Mouse (Mus musculus) liver, embryonic 15.5 days (tissue): ENCODE data around the gene Unc5a. TPM values are rescaled to one million over a fixed set of nuclear protein-coding genes. Genes with fewer than 3 reads are reported as not detected.

ENCODE experiments used
- ATAC-seq: fragments of 200-750 bp; cut with Nextera tagmentation; 2 replicates; pipeline ENCODE4 v1.8.0; 2017; ENCODE audit warnings: moderate number of reproducible peaks, mild to moderate bottlenecking, moderate library complexity; ENCODE audit not compliant: insufficient read depth
- H3K27ac ChIP-seq: fragments of 300-500 bp; sonication (generic); replicated peaks from 2 replicates; pipeline ENCODE4 v1.5.1; 2015; ENCODE audit warnings: mild to moderate bottlenecking, inconsistent platforms
- H3K27me3 ChIP-seq: fragments of 300-500 bp; sonication (generic); 2 replicates; pipeline ENCODE4 v1.6.1; 2015; ENCODE audit warnings: mild to moderate bottlenecking, inconsistent platforms
- H3K36me3 ChIP-seq: fragments of 300-500 bp; sonication (generic); replicated peaks from 2 replicates; pipeline ENCODE4 v1.6.1; 2015; ENCODE audit warnings: moderate library complexity, mild to moderate bottlenecking, inconsistent platforms
- H3K4me1 ChIP-seq: fragments of 300-500 bp; sonication (generic); replicated peaks from 2 replicates; pipeline ENCODE4 v1.6.1; 2015; ENCODE audit warnings: inconsistent platforms
- H3K4me2 ChIP-seq: fragments of 300-500 bp; sonication (generic); 2 replicates; pipeline ENCODE4 v1.6.1; 2015; ENCODE audit warnings: moderate library complexity, mild to moderate bottlenecking, inconsistent platforms
- H3K4me3 ChIP-seq: fragments of 300-500 bp; sonication (generic); replicated peaks from 2 replicates; pipeline ENCODE4 v1.5.1; 2015; ENCODE audit warnings: mild to moderate bottlenecking, inconsistent platforms
- H3K9ac ChIP-seq: fragments of 300-500 bp; sonication (generic); 2 replicates; pipeline ENCODE4 v1.6.1; 2015; ENCODE audit warnings: moderate library complexity, mild to moderate bottlenecking, inconsistent platforms
- H3K9me3 ChIP-seq: fragments of 300-500 bp; sonication (generic); replicated peaks from 2 replicates; pipeline ENCODE4 v1.6.1; 2016; ENCODE audit warnings: inconsistent platforms
- WGBS: fragments of 180-500 bp; shearing (Covaris S2); methylation state at CpG from one replicate; pipeline ENCODE4 v1.1.7; 2015; ENCODE audit warnings: mixed read lengths; ENCODE audit not compliant: insufficient replicate concordance; 5-methylcytosine and 5-hydroxymethylcytosine counted together
- polyA plus RNA-seq: library from polyadenylated mRNA; unstranded; fragments of >200 nt; fragmentation: Nextera tagmentation; extraction: Ambion mirVana; gene quantifications from 2 replicates; pipeline ENCODE4 v1.2.1, GENCODE M21; 2015

Gene Unc5a
- polyA plus RNA-seq, 1 experiment from 2014 or later: 0.51 TPM

DNA sequence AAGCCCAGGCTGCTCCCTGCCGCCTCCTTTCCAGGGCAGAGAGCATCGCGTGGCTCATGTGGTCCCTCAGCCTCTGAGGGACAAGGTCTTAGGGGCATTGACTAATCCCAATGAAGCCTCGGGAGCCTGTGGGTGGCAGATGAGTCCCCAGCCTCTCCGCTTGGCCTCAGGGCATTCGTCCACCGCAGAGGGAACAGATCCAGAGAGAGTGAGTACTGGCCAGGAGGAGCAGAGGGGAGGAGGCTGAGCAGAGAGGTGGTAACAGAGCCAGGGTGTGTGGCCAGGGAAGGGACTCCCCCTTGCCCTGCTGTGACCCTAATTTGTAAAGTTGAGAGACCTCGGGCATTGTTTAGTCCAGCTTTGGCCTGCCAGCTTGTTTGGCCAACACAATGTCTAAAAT lies 29.6 kb downstream of the Unc5a start:
- H3K4me1 ChIP-seq: no peaks in the 10 kb centered on the region; the same call in 1 of the 2 replicates
- no peak for ATAC-seq

DNA sequence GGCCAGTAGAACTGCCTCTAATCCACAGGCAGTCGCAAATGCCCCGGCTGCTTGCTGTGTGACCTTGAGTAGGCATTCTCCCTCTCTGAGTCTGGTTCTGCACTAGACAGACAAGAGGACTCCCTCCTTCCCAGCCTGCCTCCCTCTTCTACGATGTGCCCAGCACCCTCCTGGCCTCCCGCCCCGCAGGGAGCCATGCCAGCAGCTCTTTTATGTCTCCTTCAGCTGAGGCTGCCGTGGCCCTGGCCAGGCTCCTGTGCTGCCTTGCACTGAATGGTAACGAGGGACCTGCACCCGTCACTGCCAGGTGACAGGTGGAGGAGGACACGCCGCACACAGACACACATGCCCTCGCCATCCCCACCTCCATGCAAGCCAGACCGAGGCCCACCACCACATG lies 31.7 kb downstream of the Unc5a start:
- Histone ChIP-seq H3K4me2 (no peak overlapping the region), H3K4me3 (no peak overlapping the region), H3K27ac (no peak overlapping the region), H3K36me3 (no peaks in the 10 kb centered on the region), H3K9me3 (no peaks in the 10 kb centered on the region), H3K27me3 (no peaks in the 10 kb centered on the region), H3K9ac (no peak overlapping the region), H3K4me1 (no peaks in the 10 kb centered on the region; the same call in 1 of the 2 replicates)
- 67% methylated on average over 12 of the region's 12 CpGs for WGBS
- no peak for ATAC-seq

More for the DNA sequence above, 29.6 kb downstream of the Unc5a start:
- no peaks in the 10 kb centered on the region for H3K36me3 ChIP-seq
- no peak overlapping the region for H3K4me3 ChIP-seq
- WGBS: 54% methylated on average over 8 of the region's 8 CpGs
- no peaks in the 10 kb centered on the region for H3K27me3 ChIP-seq
- no peak overlapping the region for H3K27ac ChIP-seq
- no peaks in the 10 kb centered on the region for H3K9me3 ChIP-seq
- no peak overlapping the region for H3K9ac ChIP-seq
- no peak overlapping the region for H3K4me2 ChIP-seq

DNA sequence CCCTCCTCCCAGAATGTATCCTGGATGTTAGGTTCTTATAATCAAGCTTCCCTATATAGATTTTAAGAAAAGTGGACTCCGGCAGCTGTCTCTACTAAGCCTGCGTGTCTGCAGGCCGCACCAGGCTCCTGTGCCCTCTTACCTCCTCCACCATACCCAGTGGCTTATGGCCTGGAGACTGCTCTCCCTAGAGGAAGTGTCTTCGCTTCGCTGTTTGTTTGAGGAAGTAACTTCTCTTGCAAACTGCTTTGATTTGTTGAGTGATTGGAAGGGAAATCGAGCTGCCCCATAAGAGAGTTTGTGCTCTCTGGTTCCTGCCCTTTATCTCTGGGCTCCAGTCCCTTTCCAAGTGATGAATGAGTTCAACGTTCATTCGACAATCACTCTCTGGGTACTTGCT lies 33.8 kb downstream of the Unc5a start:
- Histone ChIP-seq H3K4me3 (no peak overlapping the region), H3K27me3 (no peaks in the 10 kb centered on the region), H3K9ac (no peak overlapping the region), H3K4me2 (no peak overlapping the region), H3K9me3 (no peaks in the 10 kb centered on the region), H3K27ac (no peak overlapping the region), H3K4me1 (no peaks in the 10 kb centered on the region; the same call in 1 of the 2 replicates), H3K36me3 (no peaks in the 10 kb centered on the region)
- no peak for ATAC-seq
- WGBS: 29% methylated on average over 8 of the region's 8 CpGs

DNA sequence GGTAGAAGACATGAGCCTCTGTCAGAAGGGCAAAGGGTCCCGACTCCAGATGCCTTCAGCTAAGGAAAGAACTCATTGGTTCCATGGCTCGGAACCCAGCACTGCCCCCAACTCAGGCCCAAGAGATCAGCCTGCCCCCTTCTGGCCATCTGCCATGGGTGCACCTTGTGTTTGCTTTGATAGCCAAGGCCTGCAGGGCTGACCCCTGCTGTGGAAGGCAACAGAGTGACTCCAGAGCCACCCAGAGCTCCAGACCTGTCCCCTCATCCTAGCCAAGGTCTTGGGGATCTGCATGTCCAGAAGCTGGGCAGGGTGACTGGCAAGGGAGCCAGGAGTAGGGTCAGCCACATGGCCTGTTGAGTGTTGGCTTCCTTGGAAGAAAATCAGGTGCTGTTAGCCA lies 34.4 kb downstream of the Unc5a start:
- H3K27me3 ChIP-seq: no peaks in the 10 kb centered on the region
- H3K9me3 ChIP-seq: no peaks in the 10 kb centered on the region
- no peak overlapping the region for H3K9ac ChIP-seq
- 37% methylated on average over 2 of the region's 2 CpGs for WGBS
- H3K4me3 ChIP-seq: no peak overlapping the region
- H3K36me3 ChIP-seq: no peaks in the 10 kb centered on the region
- no peak overlapping the region for H3K27ac ChIP-seq
- no peaks in the 10 kb centered on the region; the same call in 1 of the 2 replicates for H3K4me1 ChIP-seq
- no peak overlapping the region for H3K4me2 ChIP-seq
- ATAC-seq: no peak

DNA sequence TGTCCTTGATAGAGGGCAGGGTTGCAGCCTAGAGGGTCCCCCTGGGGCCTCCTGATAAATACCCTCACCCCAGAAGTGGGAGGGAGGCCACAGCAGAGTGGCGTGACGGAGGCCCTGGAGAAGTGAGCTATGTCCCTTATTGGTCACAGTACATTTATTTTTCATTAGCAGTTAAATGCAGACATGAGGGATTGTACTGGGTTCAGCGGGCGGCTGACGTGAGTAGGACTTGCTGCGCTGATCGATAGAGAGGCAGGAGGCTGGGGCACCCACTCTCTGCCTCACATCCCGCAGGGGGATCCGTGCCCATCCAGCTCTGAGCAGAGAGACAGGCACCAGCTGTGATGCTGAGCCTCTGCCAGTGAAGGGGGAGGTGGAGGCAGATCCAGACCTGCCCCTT lies 38.2 kb downstream of the Unc5a start:
- H3K4me1 ChIP-seq: no peaks in the 10 kb centered on the region
- H3K4me3 ChIP-seq: no peak overlapping the region
- H3K36me3 ChIP-seq: no peaks in the 10 kb centered on the region
- H3K4me2 ChIP-seq: no peak overlapping the region
- ATAC-seq: no peak
- H3K9ac ChIP-seq: no peak overlapping the region
- H3K27me3 ChIP-seq: no peaks in the 10 kb centered on the region
- no peak overlapping the region for H3K27ac ChIP-seq
- WGBS: 69% methylated on average over 9 of the region's 9 CpGs
- H3K9me3 ChIP-seq: no peaks in the 10 kb centered on the region

DNA sequence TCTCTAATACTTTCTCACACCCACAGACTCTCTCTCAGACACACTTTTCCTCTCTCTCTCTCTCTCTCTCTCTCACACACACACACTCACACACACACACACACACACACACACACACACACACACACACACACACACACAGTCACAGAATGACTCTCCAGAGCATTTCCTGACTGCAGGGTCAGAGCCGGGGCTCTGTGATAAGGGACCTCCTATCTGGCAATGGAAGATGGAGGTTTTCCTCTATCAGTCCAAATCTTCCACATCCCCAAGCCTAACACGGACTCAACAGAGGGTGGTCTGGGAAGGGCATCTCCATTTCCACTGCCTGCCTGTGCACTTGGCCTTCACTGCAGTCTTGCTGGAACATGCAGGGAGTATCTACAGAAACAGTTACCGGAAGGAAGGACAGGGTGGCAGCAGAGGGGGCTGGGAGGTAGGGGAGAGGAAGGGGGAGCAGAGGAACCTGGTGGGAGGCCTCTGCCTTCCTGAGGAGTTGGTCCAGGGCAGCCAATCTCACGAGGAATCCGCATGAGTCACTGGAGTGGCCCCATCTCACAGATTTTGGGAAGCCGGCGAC lies 39.1 kb downstream of the Unc5a start:
- no peaks in the 10 kb centered on the region for H3K4me1 ChIP-seq
- peak; percentile 25; the same call in 1 of the 2 replicates for ATAC-seq
- no peak overlapping the region for H3K27ac ChIP-seq
- no peaks in the 10 kb centered on the region for H3K36me3 ChIP-seq
- H3K4me2 ChIP-seq: no peak overlapping the region
- H3K27me3 ChIP-seq: no peaks in the 10 kb centered on the region
- WGBS: 4% methylated on average over 7 of the region's 7 CpGs
- no peak overlapping the region for H3K9ac ChIP-seq
- H3K4me3 ChIP-seq: no peak overlapping the region
- no peaks in the 10 kb centered on the region for H3K9me3 ChIP-seq

DNA sequence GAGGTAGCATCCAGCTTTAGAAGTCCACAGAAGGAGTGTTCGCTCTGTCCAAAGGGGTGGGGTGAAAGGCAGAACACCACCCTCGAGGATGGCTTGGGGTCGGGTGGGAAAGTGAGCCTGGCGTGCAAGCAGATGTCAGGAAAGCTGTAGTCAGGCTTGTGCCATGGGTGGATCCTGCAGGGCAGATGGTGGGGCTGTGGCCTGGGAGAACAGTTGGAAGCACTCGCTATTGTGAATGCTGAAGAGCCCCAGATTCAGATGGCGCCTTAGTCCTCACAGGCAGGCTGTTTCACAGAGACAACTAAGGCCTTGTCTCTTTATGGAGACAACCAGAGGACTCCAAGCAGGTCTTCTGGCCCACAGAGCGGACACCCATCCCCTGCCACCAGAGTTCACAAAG lies 43.0 kb downstream of the Unc5a start:
- H3K4me3 ChIP-seq: no peak overlapping the region
- H3K4me1 ChIP-seq: no peaks in the 10 kb centered on the region
- H3K36me3 ChIP-seq: no peaks in the 10 kb centered on the region
- H3K4me2 ChIP-seq: no peak overlapping the region
- no peaks in the 10 kb centered on the region for H3K27me3 ChIP-seq
- WGBS: 71% methylated on average over 7 of the region's 7 CpGs
- H3K27ac ChIP-seq: no peak overlapping the region
- no peak for ATAC-seq
- no peaks in the 10 kb centered on the region for H3K9me3 ChIP-seq
- H3K9ac ChIP-seq: no peak overlapping the region

DNA sequence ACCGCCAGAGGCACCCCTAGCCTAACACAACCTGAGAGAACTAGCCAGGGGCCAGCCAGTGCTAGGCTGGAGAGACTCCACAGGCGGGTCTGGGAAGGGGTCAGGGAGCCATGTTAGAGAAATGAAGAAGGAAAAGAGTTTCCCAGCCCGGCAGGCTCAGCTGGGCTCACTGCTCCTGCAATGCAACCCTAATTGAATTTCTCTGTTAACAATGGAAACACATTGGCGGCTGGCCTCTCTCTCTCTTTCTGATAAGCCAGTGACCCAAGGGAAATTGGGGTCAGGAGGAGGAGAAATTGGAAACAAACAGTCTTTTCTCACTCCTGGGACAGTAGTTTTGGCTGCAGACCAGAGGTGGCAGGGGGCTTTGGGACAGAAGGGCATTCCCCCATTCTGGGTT lies 45.4 kb downstream of the Unc5a start:
- no peak overlapping the region for H3K27ac ChIP-seq
- no peak overlapping the region for H3K4me2 ChIP-seq
- H3K36me3 ChIP-seq: no peaks in the 10 kb centered on the region
- H3K4me1 ChIP-seq: no peaks in the 10 kb centered on the region
- H3K9ac ChIP-seq: no peak overlapping the region
- H3K27me3 ChIP-seq: no peaks in the 10 kb centered on the region
- no peaks in the 10 kb centered on the region for H3K9me3 ChIP-seq
- WGBS: 34% methylated on average over 4 of the region's 4 CpGs
- no peak overlapping the region for H3K4me3 ChIP-seq
- no peak for ATAC-seq

DNA sequence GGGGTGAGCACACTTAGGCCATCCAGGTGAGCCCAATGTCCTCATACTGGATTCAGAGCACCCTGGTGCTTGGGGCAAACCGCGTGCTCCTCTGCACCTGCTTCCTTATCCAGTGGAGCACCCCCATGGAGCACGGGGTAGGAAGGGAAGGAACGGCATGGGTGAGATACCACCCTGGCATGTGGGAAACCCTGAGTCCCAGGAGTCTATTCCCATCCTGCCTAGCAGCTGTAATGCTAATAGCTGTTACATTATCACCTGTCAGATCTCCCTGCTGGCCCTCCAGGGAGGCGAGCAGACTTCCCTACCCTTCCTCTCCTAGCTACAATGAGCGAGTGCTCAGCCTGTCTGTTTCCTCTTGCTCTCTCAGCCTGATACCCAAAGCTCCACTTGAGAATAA lies 46.0 kb downstream of the Unc5a start:
- Histone ChIP-seq H3K4me2 (no peak overlapping the region), H3K9ac (no peak overlapping the region), H3K4me1 (no peaks in the 10 kb centered on the region), H3K9me3 (no peaks in the 10 kb centered on the region), H3K4me3 (no peak overlapping the region), H3K27me3 (no peaks in the 10 kb centered on the region), H3K36me3 (no peaks in the 10 kb centered on the region), H3K27ac (no peak overlapping the region)
- ATAC-seq: no peak
- WGBS: 35% methylated on average over 6 of the region's 6 CpGs

DNA sequence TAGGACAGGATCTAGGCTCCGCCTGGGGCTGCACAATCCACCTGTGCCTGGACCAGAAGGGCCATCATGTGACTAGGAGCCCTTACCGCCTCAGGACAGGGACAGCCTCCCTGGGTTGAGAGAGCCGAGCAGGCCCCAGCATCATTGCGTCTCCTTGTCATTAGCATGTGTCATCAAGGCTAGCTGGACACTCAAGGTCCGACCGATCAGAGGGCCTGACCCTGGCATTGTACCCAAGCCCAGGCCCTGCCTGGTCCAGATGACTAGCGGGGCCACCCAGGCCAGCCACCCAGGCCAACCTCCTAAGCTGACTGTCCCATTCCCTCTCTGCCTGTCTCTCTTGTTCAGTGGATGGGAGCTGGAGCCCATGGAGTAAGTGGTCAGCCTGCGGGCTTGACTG lies 48.4 kb downstream of the Unc5a start:
- no peak overlapping the region for H3K27ac ChIP-seq
- no peak for ATAC-seq
- H3K36me3 ChIP-seq: no peaks in the 10 kb centered on the region
- H3K4me3 ChIP-seq: no peak overlapping the region
- no peak overlapping the region for H3K9ac ChIP-seq
- H3K4me1 ChIP-seq: no peaks in the 10 kb centered on the region
- no peaks in the 10 kb centered on the region for H3K9me3 ChIP-seq
- 79% methylated on average over 8 of the region's 8 CpGs for WGBS
- no peaks in the 10 kb centered on the region for H3K27me3 ChIP-seq
- no peak overlapping the region for H3K4me2 ChIP-seq

DNA sequence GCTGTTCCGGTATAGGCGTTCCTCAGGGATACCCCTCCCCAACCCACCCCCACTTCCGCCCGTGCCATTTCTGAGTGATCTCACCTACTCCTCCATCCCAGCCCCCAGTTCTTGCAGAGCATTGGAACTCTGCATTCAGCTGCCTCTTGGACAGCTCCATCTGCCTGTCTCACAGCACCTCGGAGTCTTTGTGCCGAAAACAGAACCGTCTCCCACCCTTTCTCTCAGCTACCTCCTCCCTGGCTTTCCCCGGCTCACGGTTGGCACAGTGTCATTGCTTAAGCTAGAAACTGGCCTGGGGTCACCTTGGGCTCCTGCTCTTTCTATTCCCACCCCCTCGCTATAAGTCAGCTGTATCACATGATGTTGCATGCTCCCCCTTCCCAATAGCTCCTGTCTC lies 51.2 kb downstream of the Unc5a start:
- no peak overlapping the region for H3K4me2 ChIP-seq
- no peak overlapping the region for H3K4me3 ChIP-seq
- no peaks in the 10 kb centered on the region for H3K27me3 ChIP-seq
- ATAC-seq: no peak
- H3K4me1 ChIP-seq: no peaks in the 10 kb centered on the region
- no peaks in the 10 kb centered on the region for H3K36me3 ChIP-seq
- H3K9me3 ChIP-seq: no peaks in the 10 kb centered on the region
- no peak overlapping the region for H3K9ac ChIP-seq
- no peak overlapping the region for H3K27ac ChIP-seq
- WGBS: 82% methylated on average over 10 of the region's 10 CpGs

DNA sequence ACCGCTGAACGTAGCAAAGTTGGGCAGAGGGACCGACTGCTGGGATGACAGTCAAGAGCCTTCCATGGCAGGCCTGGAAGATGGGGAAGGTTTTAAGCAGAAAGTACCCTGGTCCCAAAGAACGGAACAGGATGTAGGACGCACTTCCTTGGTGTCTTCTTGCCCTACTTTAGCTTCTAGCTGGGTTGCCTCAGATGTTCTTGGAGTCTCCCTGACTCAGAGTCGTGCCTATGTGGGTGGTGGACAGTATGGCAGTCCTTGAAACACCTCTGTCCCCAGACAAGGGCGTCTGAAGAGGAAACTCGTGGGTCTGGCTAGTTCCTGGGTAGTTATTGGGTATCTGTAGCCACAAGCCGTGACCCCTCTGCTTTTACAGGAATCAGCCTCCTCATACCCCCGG lies 52.9 kb downstream of the Unc5a start:
- 37% methylated on average over 10 of the region's 10 CpGs for WGBS
- H3K4me3 ChIP-seq: no peak overlapping the region
- no peaks in the 10 kb centered on the region for H3K4me1 ChIP-seq
- no peak overlapping the region for H3K9ac ChIP-seq
- H3K9me3 ChIP-seq: no peaks in the 10 kb centered on the region
- no peak overlapping the region for H3K4me2 ChIP-seq
- no peaks in the 10 kb centered on the region for H3K27me3 ChIP-seq
- H3K27ac ChIP-seq: no peak overlapping the region
- H3K36me3 ChIP-seq: no peaks in the 10 kb centered on the region
- no peak for ATAC-seq
